Mouse (Mus musculus) gastrocnemius, postnatal 36 days (tissue): Measurements from ENCODE around the gene Hacd3. TPM values are rescaled to one million over a fixed set of nuclear protein-coding genes. Genes with fewer than 3 reads are reported as not detected.
"Not testable (repeated sequence)": the region's sequence is repeated elsewhere in the genome, so short reads cannot be mapped to it uniquely, and the experiment has no call there.

ENCODE experiments used
- DNase-seq, 2 experiments: peaks; one replicate each; pipeline ENCODE4 v3.0.0; 2022
- intact Hi-C: fragments of 180-260 bp; cut with DNase I; formaldehyde crosslinking; loops from one replicate; pipeline ENCODE4 v1.15.1; 2025
- total RNA-seq, 2 experiments: library from RNA; stranded (reverse); gene quantifications; 2 replicates each; pipeline ENCODE4 v1.2.3; 2021

Hacd3 gene
- total RNA-seq, 2 experiments from 2014 or later, result 9.1 to 10.3 TPM

- DNase-seq, result no peak
- intact Hi-C loops, result no loop called here
Observed at GRCm38 (mm10) chr9:65018588-65019121, 2.8 kb downstream of the Hacd3 start.

GRCm38 (mm10) chr9:65017896-65018295, 3.6 kb downstream of the Hacd3 start:
- DNase-seq, result no peak
- intact Hi-C loops, result no loop called here

- intact Hi-C loops, result no loop called here
- DNase-seq, result no peak
Observed at GRCm38 (mm10) chr9:65016978-65017827, 4.3 kb downstream of the Hacd3 start.

GRCm38 (mm10) chr9:65016241-65016977, 5.1 kb downstream of the Hacd3 start:
- DNase-seq, result no peak
- intact Hi-C loops, result no loop called here

- intact Hi-C loops, result no loop called here
- DNase-seq, result no peak
Observed at GRCm38 (mm10) chr9:65015461-65016222, 5.9 kb downstream of the Hacd3 start.

GRCm38 (mm10) chr9:65011304-65011703, 10.2 kb downstream of the Hacd3 start:
- DNase-seq, result no peak
- intact Hi-C loops, result loop anchor here (5.0 kb wide), 1 partner anchor 111 kb away; no protein-coding TSS in a partner anchor

GRCm38 (mm10) chr9:65010632-65011031, 10.9 kb downstream of the Hacd3 start:
- intact Hi-C loops, result loop anchor here (5.0 kb wide), 1 partner anchor 112 kb away; no protein-coding TSS in a partner anchor
- no peak for DNase-seq

GRCm38 (mm10) chr9:65005737-65006136, 15.8 kb downstream of the Hacd3 start:
- intact Hi-C loops, result no loop called here
- DNase-seq, result no peak

GRCm38 (mm10) chr9:65001481-65001880, 20.0 kb downstream of the Hacd3 start:
- intact Hi-C loops, result no loop called here
- DNase-seq, result no peak

- intact Hi-C loops, DNase-seq: not testable (repeated sequence)
Observed at GRCm38 (mm10) chr9:64995464-64995863, 26.0 kb downstream of the Hacd3 start.

GRCm38 (mm10) chr9:64990291-64990690, 31.2 kb downstream of the Hacd3 start:
- intact Hi-C loops, result no loop called here
- DNase-seq, result no peak

- no peak for DNase-seq
- intact Hi-C loops, result no loop called here
Observed at GRCm38 (mm10) chr9:64988443-64988842, 33.0 kb downstream of the Hacd3 start.

- intact Hi-C loops, result no loop called here
- no peak for DNase-seq
Observed at GRCm38 (mm10) chr9:64987651-64988050, 33.8 kb downstream of the Hacd3 start.

GRCm38 (mm10) chr9:64985807-64986206, 35.7 kb downstream of the Hacd3 start:
- intact Hi-C loops, result no loop called here
- DNase-seq, result no peak

- intact Hi-C loops, result no loop called here
- DNase-seq, result no peak
Observed at GRCm38 (mm10) chr9:64985037-64985794, 36.3 kb downstream of the Hacd3 start.

- DNase-seq, result no peak
- intact Hi-C loops, result no loop called here
Observed at GRCm38 (mm10) chr9:64981904-64982303, 39.6 kb downstream of the Hacd3 start.

GRCm38 (mm10) chr9:64980548-64980947, 40.9 kb downstream of the Hacd3 start:
- DNase-seq, result no peak
- intact Hi-C loops, result no loop called here

GRCm38 (mm10) chr9:64960978-64961320, 60.5 kb downstream of the Hacd3 start:
- no peak for DNase-seq
- intact Hi-C loops, result loop anchor here (5.0 kb wide), 1 partner anchor 184 kb away; no protein-coding TSS in a partner anchor

GRCm38 (mm10) chr9:64960117-64960977, 61.1 kb downstream of the Hacd3 start, which contains the start of gene Ints14:
Gene Ints14, plus strand, starts transcription at chr9:64960905.
- intact Hi-C loops, result loop anchor here (5.0 kb wide), 1 partner anchor 183 kb away; no protein-coding TSS in a partner anchor
- peak; percentile 94 to 99 for DNase-seq
